Mouse (Mus musculus): ENCODE measurements around the gene Rag1. TPM values are rescaled to one million over a fixed set of nuclear protein-coding genes. Genes with fewer than 3 reads are reported as not detected.

Rag1 gene
- polyA plus RNA-seq, 3 experiments from 2014 or later, result not detected

Other genes with a start within 250 kb of the Rag1 start
- gene Rag2, start 24.8 kb downstream of the Rag1 start, polyA plus RNA-seq (2017; shearing (Covaris generic)), result not detected
- gene B230118H07Rik, start within 50 bp of the Rag1 start, polyA plus RNA-seq (2017; shearing (Covaris generic)), result under 1 TPM in 2 of 3 experiments, not detected in 1; 0.59 to 0.79 TPM
- gene Traf6, start 28.9 kb upstream of the Rag1 start, polyA plus RNA-seq (2017; shearing (Covaris generic)), result 10 to 100 TPM; 10.8 to 15.1 (median 14.4) TPM
- 1 to 10 TPM; 1.0 to 2.4 (median 2.4) TPM for gene Prr5l, start 233.5 kb upstream of the Rag1 start, polyA plus RNA-seq (2017; shearing (Covaris generic))
- gene Commd9, start 236.7 kb upstream of the Rag1 start, polyA plus RNA-seq (2017; shearing (Covaris generic)), result 10 to 100 TPM; 14.2 to 32.2 (median 21.2) TPM